In genomic region chr6:95217431-95217830, GRCm38 (mm10) we compare ENCODE assay signal across 10 mouse cellular contexts.
DNase-seq lines count a peak whose midpoint lies in the region; ATAC-seq and TF ChIP-seq lines count a peak whose summit lies in the region.
"Had no signal": no experiment of that assay in that cellular context is flagged by ENCODE, and none has a peak within 500 bp of the region (broad histone marks: within the 10 kb centered on the region; RNA-seq: fewer than 3 reads in every experiment).

No protein-coding gene starts in this region.

- H3K9me3 ChIP-seq in forebrain, postnatal 0 days (ENCODE audit: low read length) = no peaks in the 10 kb centered on the region
- no peaks in the 10 kb centered on the region for H3K9me3 ChIP-seq in heart, embryonic 10.5 days
- H3K9me3 ChIP-seq: stomach, embryonic 15.5 days had no signal

- H3K4me1 ChIP-seq in forebrain, postnatal 0 days (ENCODE audit: insufficient read depth) = no peaks in the 10 kb centered on the region
- H3K4me1 ChIP-seq in heart, embryonic 10.5 days = no peaks in the 10 kb centered on the region
- H3K4me1 ChIP-seq: stomach, embryonic 15.5 days had no signal

- H3K9ac ChIP-seq in forebrain, postnatal 0 days = no peak overlapping the region
- H3K9ac ChIP-seq: stomach, embryonic 15.5 days had no signal

- in situ Hi-C loops in Patski (cut with MboI; ENCODE audit: low pct_unique_long_range_greater_than_20kb) = no loop called here

- CTCF ChIA-PET in Patski (lab: Charles Lee) = interaction anchor here (0.7 to 1.1 kb wide), 2 partner anchors 27 to 109 kb away, joined by 3 read pairs; no protein-coding TSS in a partner anchor

- peaks cover 17% of the 10 kb centered on the region for H3K27me3 ChIP-seq in Patski
- no peaks in the 10 kb centered on the region for H3K27me3 ChIP-seq in forebrain, postnatal 0 days (ENCODE audit: insufficient read depth, low read length)
- H3K27me3 ChIP-seq in heart, embryonic 10.5 days (ENCODE audit: insufficient read depth, poor library complexity, severe bottlenecking) = peaks cover 6% of the 10 kb centered on the region

- no peak for ATAC-seq in Patski
- ATAC-seq in forebrain, postnatal 0 days = peak; percentile 86
- ATAC-seq in megakaryocyte progenitor cell, adult 5-6 weeks (replicated peaks; ENCODE audit: poor library complexity) = 0 out of 2 replicates have a peak, but pooled peaks have one; percentile 37

- 25% methylated on average over 6 of the region's 6 CpGs for WGBS in forebrain, postnatal 0 days
- 49% methylated on average over 6 of the region's 6 CpGs for WGBS in heart, embryonic 10.5 days

- TF ChIP-seq CTCF in Patski (IDR thresholded peaks at IDR 0.05) = peak; percentile 39
- TF ChIP-seq CTCF in forebrain, postnatal 0 days (IDR thresholded peaks at IDR 0.05; ENCODE audit: low read depth) = peak; percentile 67

- no peak overlapping the region for H3K27ac ChIP-seq in forebrain, postnatal 0 days (ENCODE audit: low read depth, low read length)
- H3K27ac ChIP-seq in heart, embryonic 10.5 days = no peak overlapping the region
- H3K27ac ChIP-seq: stomach, embryonic 15.5 days had no signal

- no peak overlapping the region for H3K4me2 ChIP-seq in forebrain, postnatal 0 days (ENCODE audit: low read depth)
- H3K4me2 ChIP-seq: stomach, embryonic 15.5 days had no signal

- POLR2A ChIA-PET in Patski (lab: Charles Lee) = no interaction called here

- no peak overlapping the region for H3K4me3 ChIP-seq in forebrain, postnatal 0 days (ENCODE audit: low read depth, low read length)
- no peak overlapping the region for H3K4me3 ChIP-seq in heart, embryonic 10.5 days
- H3K4me3 ChIP-seq: myocyte; stomach, embryonic 15.5 days had no signal

- H3K36me3 ChIP-seq in forebrain, postnatal 0 days (ENCODE audit: insufficient read depth) = no peaks in the 10 kb centered on the region
- no peaks in the 10 kb centered on the region for H3K36me3 ChIP-seq in heart, embryonic 10.5 days
- H3K36me3 ChIP-seq: stomach, embryonic 15.5 days had no signal

- peak; percentile 4 for DNase-seq in kidney, postnatal 10 days
- no peak for DNase-seq in kidney, adult 18-20 months
- no peak for DNase-seq in Patski (ENCODE audit: low read depth, low spot score)
- peak; percentile 75 for DNase-seq in forebrain, postnatal 0 days
- no peak for DNase-seq in thymus, postnatal 4 days
- DNase-seq in heart, embryonic 10.5 days (ENCODE audit: low spot score) = no peak
- DNase-seq in heart, adult 11 months = no peak

Comparison
In these comparisons a context has a peak if more than half of its experiments do, and no peak if none do; other contexts are left out.
1. DNase-seq: peak in kidney, postnatal 10 days (single experiment) and forebrain, postnatal 0 days (single experiment); none in kidney, adult 18-20 months (single experiment), Patski (single experiment), thymus, postnatal 4 days (single experiment), heart, embryonic 10.5 days (single experiment) and heart, adult 11 months (single experiment).